Mouse (Mus musculus) thymus, adult 2 months (tissue): Measurements from ENCODE around the gene Akap5.

ENCODE experiments used
- CTCF ChIP-seq: fragments of 200-500 bp; IDR thresholded peaks from 2 replicates; pipeline ENCODE4 v1.5.1; 2012; ENCODE audit warnings: mild to moderate bottlenecking, control low read depth, low read length, moderate library complexity, borderline replicate concordance; ENCODE audit not compliant: control insufficient read depth, poor library complexity, insufficient read depth; ENCODE audit errors: extremely low read depth
- POLR2A ChIP-seq: fragments of 200-500 bp; IDR thresholded peaks from 2 replicates; pipeline ENCODE4 v1.6.1; 2012; ENCODE audit warnings: mild to moderate bottlenecking, low read length, control low read depth, moderate library complexity; ENCODE audit not compliant: control insufficient read depth, poor library complexity, insufficient read depth; ENCODE audit errors: extremely low read depth

GRCm38 (mm10) chr12:76328567-76329354 is 4.1 kb downstream of the Akap5 start:
- TF ChIP-seq CTCF (no peak), POLR2A (no peak)
